Mouse (Mus musculus): ENCODE measurements around the gene Tmem9b. TPM values are rescaled to one million over a fixed set of nuclear protein-coding genes. Genes with fewer than 3 reads are reported as not detected.

The Tmem9b gene
- polyA plus RNA-seq, 1 experiment: 39.0 TPM

- Histone ChIP-seq H3K79me2 (ENCODE audit: control insufficient read depth, insufficient read depth) (no peaks in the 10 kb centered on the region), H3K27me3 (ENCODE audit: control insufficient read depth, insufficient read depth, insufficient read length) (no peaks in the 10 kb centered on the region), H3K79me3 (ENCODE audit: low read depth) (no peaks in the 10 kb centered on the region), H3K4me3 (ENCODE audit: insufficient read depth, poor library complexity, severe bottlenecking) (no peak overlapping the region), H3ac (ENCODE audit: control insufficient read depth, insufficient read length, low read depth) (no peak overlapping the region), H3K36me3 (ENCODE audit: control insufficient read depth, insufficient read depth) (no peaks in the 10 kb centered on the region)
- no peak for TF ChIP-seq MYOG (IDR thresholded peaks at IDR 0.05; ENCODE audit: control insufficient read depth, extremely low read depth, insufficient read length)
- no peak for TF ChIP-seq CEBPB (IDR thresholded peaks at IDR 0.05; ENCODE audit: low read depth)
Observed at GRCm38 (mm10) chr7:109700213-109700612, 52.5 kb downstream of the Tmem9b start.

DNA sequence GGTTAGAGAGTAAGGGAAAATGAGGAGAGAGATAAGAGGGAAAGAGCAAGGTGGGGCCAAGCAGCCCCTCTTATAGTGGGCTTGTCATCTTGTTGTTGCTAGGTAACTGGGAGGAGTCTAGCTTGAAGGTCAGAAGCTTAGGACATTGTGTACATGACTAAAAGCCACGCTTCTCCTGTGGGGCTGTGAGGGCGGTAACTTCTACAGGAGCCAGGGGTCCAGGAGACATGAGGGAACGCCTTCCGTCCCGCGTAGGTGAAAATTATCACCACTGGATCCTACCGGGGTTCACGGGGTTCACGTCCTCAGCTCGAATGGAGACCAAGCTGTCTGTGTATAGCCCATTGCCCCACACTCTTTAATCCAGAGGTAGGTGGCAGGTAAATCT lies 57.3 kb downstream of the Tmem9b start:
- TF ChIP-seq MYOG (IDR thresholded peaks at IDR 0.05; ENCODE audit: control insufficient read depth, extremely low read depth, insufficient read length): no peak
- no peak for TF ChIP-seq FOSL1 (IDR thresholded peaks at IDR 0.05; ENCODE audit: insufficient read depth, low read length, poor library complexity, severe bottlenecking)
- TF ChIP-seq MAX (IDR thresholded peaks at IDR 0.05): no peak
- TF ChIP-seq CEBPB (IDR thresholded peaks at IDR 0.05; ENCODE audit: low read depth): no peak
- TF ChIP-seq MYOD1 (IDR thresholded peaks at IDR 0.05; ENCODE audit: control insufficient read depth, insufficient read length, low read depth): no peak
- no peak for TF ChIP-seq USF1 (IDR thresholded peaks at IDR 0.05; ENCODE audit: low read depth)
- TF ChIP-seq CTCF (IDR thresholded peaks at IDR 0.05; ENCODE audit: control insufficient read depth, insufficient read depth, insufficient read length): no peak
- H3K4me3 ChIP-seq (ENCODE audit: insufficient read depth, poor library complexity, severe bottlenecking): no peak overlapping the region
- H3K36me3 ChIP-seq (ENCODE audit: control insufficient read depth, insufficient read depth): no peaks in the 10 kb centered on the region
- H3ac ChIP-seq (ENCODE audit: control insufficient read depth, insufficient read length, low read depth): no peak overlapping the region
- no peaks in the 10 kb centered on the region for H3K79me2 ChIP-seq (ENCODE audit: control insufficient read depth, insufficient read depth)
- no peaks in the 10 kb centered on the region for H3K27me3 ChIP-seq (ENCODE audit: control insufficient read depth, insufficient read depth, insufficient read length)
- H3K79me3 ChIP-seq (ENCODE audit: low read depth): no peaks in the 10 kb centered on the region

- Histone ChIP-seq H3K27me3 (ENCODE audit: control insufficient read depth, insufficient read depth, insufficient read length) (no peaks in the 10 kb centered on the region), H3ac (ENCODE audit: control insufficient read depth, insufficient read length, low read depth) (no peak overlapping the region), H3K79me3 (ENCODE audit: low read depth) (no peaks in the 10 kb centered on the region), H3K4me3 (ENCODE audit: insufficient read depth, poor library complexity, severe bottlenecking) (no peak overlapping the region), H3K79me2 (ENCODE audit: control insufficient read depth, insufficient read depth) (no peaks in the 10 kb centered on the region), H3K36me3 (ENCODE audit: control insufficient read depth, insufficient read depth) (no peaks in the 10 kb centered on the region)
- TF ChIP-seq CTCF (IDR thresholded peaks at IDR 0.05; ENCODE audit: control insufficient read depth, insufficient read depth, insufficient read length): no peak
- TF ChIP-seq MAX (IDR thresholded peaks at IDR 0.05): no peak
- no peak for TF ChIP-seq CEBPB (IDR thresholded peaks at IDR 0.05; ENCODE audit: low read depth)
- no peak for TF ChIP-seq MYOG (IDR thresholded peaks at IDR 0.05; ENCODE audit: control insufficient read depth, extremely low read depth, insufficient read length)
- no peak for TF ChIP-seq FOSL1 (IDR thresholded peaks at IDR 0.05; ENCODE audit: insufficient read depth, low read length, poor library complexity, severe bottlenecking)
- no peak for TF ChIP-seq MYOD1 (IDR thresholded peaks at IDR 0.05; ENCODE audit: control insufficient read depth, insufficient read length, low read depth)
- TF ChIP-seq USF1 (IDR thresholded peaks at IDR 0.05; ENCODE audit: low read depth): no peak
Observed at GRCm38 (mm10) chr7:109694576-109695338, 57.9 kb downstream of the Tmem9b start.

GRCm38 (mm10) chr7:109690961-109691360 lies 61.7 kb downstream of the Tmem9b start:
- H3ac ChIP-seq (ENCODE audit: control insufficient read depth, insufficient read length, low read depth): no peak overlapping the region
- no peaks in the 10 kb centered on the region for H3K36me3 ChIP-seq (ENCODE audit: control insufficient read depth, insufficient read depth)
- H3K4me3 ChIP-seq (ENCODE audit: insufficient read depth, poor library complexity, severe bottlenecking): no peak overlapping the region
- H3K27me3 ChIP-seq (ENCODE audit: control insufficient read depth, insufficient read depth, insufficient read length): no peaks in the 10 kb centered on the region
- no peak for TF ChIP-seq FOSL1 (IDR thresholded peaks at IDR 0.05; ENCODE audit: insufficient read depth, low read length, poor library complexity, severe bottlenecking)
- TF ChIP-seq USF1 (IDR thresholded peaks at IDR 0.05; ENCODE audit: low read depth): no peak
- TF ChIP-seq CTCF (IDR thresholded peaks at IDR 0.05; ENCODE audit: control insufficient read depth, insufficient read depth, insufficient read length): no peak
- no peak for TF ChIP-seq CEBPB (IDR thresholded peaks at IDR 0.05; ENCODE audit: low read depth)
- TF ChIP-seq MYOD1 (IDR thresholded peaks at IDR 0.05; ENCODE audit: control insufficient read depth, insufficient read length, low read depth): no peak
- no peak for TF ChIP-seq MYOG (IDR thresholded peaks at IDR 0.05; ENCODE audit: control insufficient read depth, extremely low read depth, insufficient read length)
- no peak for TF ChIP-seq MAX (IDR thresholded peaks at IDR 0.05)
- H3K79me3 ChIP-seq (ENCODE audit: low read depth): no peaks in the 10 kb centered on the region
- H3K79me2 ChIP-seq (ENCODE audit: control insufficient read depth, insufficient read depth): no peaks in the 10 kb centered on the region

DNA sequence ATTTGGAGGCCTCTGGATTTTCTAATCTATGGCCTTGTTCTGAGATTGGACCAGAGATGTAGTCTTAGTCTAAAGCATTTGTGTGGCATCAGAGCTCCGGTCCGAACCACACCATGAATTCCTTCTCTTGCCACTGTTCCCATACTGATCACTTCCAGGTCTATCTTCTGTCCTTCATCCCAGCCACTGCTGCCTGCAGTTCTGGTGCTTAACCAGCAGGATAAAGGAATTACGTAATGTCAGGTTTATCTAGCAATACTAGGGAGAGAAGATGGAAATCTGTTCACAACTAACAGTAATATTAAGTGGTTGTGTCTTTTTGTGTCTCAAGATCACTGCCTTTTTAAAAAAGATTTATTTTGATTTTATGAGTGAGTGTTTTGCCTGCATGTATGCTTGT lies 62.6 kb downstream of the Tmem9b start:
- H3K36me3 ChIP-seq (ENCODE audit: control insufficient read depth, insufficient read depth): no peaks in the 10 kb centered on the region
- H3K79me2 ChIP-seq (ENCODE audit: control insufficient read depth, insufficient read depth): no peaks in the 10 kb centered on the region
- no peak overlapping the region for H3ac ChIP-seq (ENCODE audit: control insufficient read depth, insufficient read length, low read depth)

More for the DNA sequence above, 62.6 kb downstream of the Tmem9b start:
- TF ChIP-seq MAX (IDR thresholded peaks at IDR 0.05) (no peak), MYOG (IDR thresholded peaks at IDR 0.05; ENCODE audit: control insufficient read depth, extremely low read depth, insufficient read length) (no peak), USF1 (IDR thresholded peaks at IDR 0.05; ENCODE audit: low read depth) (no peak), CTCF (IDR thresholded peaks at IDR 0.05; ENCODE audit: control insufficient read depth, insufficient read depth, insufficient read length) (no peak), CEBPB (IDR thresholded peaks at IDR 0.05; ENCODE audit: low read depth) (no peak), FOSL1 (IDR thresholded peaks at IDR 0.05; ENCODE audit: insufficient read depth, low read length, poor library complexity, severe bottlenecking) (no peak), MYOD1 (IDR thresholded peaks at IDR 0.05; ENCODE audit: control insufficient read depth, insufficient read length, low read depth) (no peak)
- no peaks in the 10 kb centered on the region for H3K27me3 ChIP-seq (ENCODE audit: control insufficient read depth, insufficient read depth, insufficient read length)
- no peak overlapping the region for H3K4me3 ChIP-seq (ENCODE audit: insufficient read depth, poor library complexity, severe bottlenecking)
- no peaks in the 10 kb centered on the region for H3K79me3 ChIP-seq (ENCODE audit: low read depth)

All from C2C12 (cell line).